Mouse (Mus musculus): ENCODE data around the gene Hoga1. TPM values are rescaled to one million over a fixed set of nuclear protein-coding genes. Genes with fewer than 3 reads are reported as not detected.

Hoga1 gene
- polyA plus RNA-seq, 1 experiment from 2014 or later: 1.3 TPM

- no peaks in the 10 kb centered on the region for H3K4me1 ChIP-seq (ENCODE audit: control insufficient read depth, insufficient read depth, low read length)
- H3K27me3 ChIP-seq (ENCODE audit: control insufficient read depth, insufficient read depth, low read length): no peaks in the 10 kb centered on the region
- H3K27ac ChIP-seq (replicated peaks; ENCODE audit: low read depth, low read length): no peak overlapping the region
- no peak overlapping the region for H3K4me2 ChIP-seq (ENCODE audit: low read length)
- ATAC-seq (ENCODE audit: low FRiP score, low TSS enrichment) (no peak), DNase-seq (no peak)
- H3K4me3 ChIP-seq (replicated peaks; ENCODE audit: low read depth, low read length): no peak overlapping the region
- no peaks in the 10 kb centered on the region for H3K36me3 ChIP-seq (ENCODE audit: control insufficient read depth, insufficient read depth, low read length)
- WGBS: 81% methylated on average over 8 of the region's 8 CpGs
- H3K9me3 ChIP-seq (ENCODE audit: control insufficient read depth, low read length): no peaks in the 10 kb centered on the region
- no peak overlapping the region for H3K9ac ChIP-seq (replicated peaks; ENCODE audit: low read length)
These were observed 27.8 kb upstream of the Hoga1 start for GRCm38 (mm10) chr19:42017399-42018247.

DNA sequence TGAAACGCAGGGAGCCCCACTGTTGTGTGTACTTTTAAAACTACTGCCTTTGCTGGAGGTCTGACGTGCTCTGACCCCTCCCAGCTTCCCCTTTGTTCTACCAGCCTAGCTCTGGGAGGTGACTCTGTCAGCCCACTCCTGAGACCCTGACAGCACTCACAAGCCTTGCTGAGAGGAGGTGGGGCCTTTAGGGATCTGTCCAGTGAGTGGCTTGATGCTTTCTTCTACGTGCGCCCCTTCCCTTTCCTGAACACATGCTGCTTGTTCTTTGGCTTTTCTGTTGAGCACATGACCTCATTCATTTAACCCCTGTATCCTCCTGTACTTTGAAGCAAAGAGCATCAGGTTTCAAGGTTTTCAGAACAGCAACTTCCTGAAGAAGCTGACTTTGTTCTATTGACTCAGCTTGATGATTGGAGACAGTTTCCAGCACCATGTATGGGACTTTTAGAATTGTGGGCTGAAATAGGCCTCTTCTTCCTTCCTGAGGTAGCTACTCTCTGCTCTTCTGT, 26.3 kb upstream of the Hoga1 start:
- H3K4me2 ChIP-seq (ENCODE audit: low read length): no peak overlapping the region
- H3K4me1 ChIP-seq (ENCODE audit: control insufficient read depth, insufficient read depth, low read length): no peaks in the 10 kb centered on the region
- H3K36me3 ChIP-seq (ENCODE audit: control insufficient read depth, insufficient read depth, low read length): no peaks in the 10 kb centered on the region
- no peaks in the 10 kb centered on the region for H3K9me3 ChIP-seq (ENCODE audit: control insufficient read depth, low read length)
- DNase-seq (no peak), ATAC-seq (ENCODE audit: low FRiP score, low TSS enrichment) (no peak)
- no peak overlapping the region for H3K27ac ChIP-seq (replicated peaks; ENCODE audit: low read depth, low read length)
- H3K4me3 ChIP-seq (replicated peaks; ENCODE audit: low read depth, low read length): no peak overlapping the region
- no peak overlapping the region for H3K9ac ChIP-seq (replicated peaks; ENCODE audit: low read length)
- no peaks in the 10 kb centered on the region for H3K27me3 ChIP-seq (ENCODE audit: control insufficient read depth, insufficient read depth, low read length)
- whole genome bisulfite sequencing: 37% methylated on average over 4 of the region's 4 CpGs

GRCm38 (mm10) chr19:42021681-42022541, 23.5 kb upstream of the Hoga1 start:
- H3K27me3 ChIP-seq (ENCODE audit: control insufficient read depth, insufficient read depth, low read length): no peaks in the 10 kb centered on the region
- ATAC-seq (ENCODE audit: low FRiP score, low TSS enrichment): no peak
- no peaks in the 10 kb centered on the region for H3K4me1 ChIP-seq (ENCODE audit: control insufficient read depth, insufficient read depth, low read length)
- no peaks in the 10 kb centered on the region for H3K36me3 ChIP-seq (ENCODE audit: control insufficient read depth, insufficient read depth, low read length)
- H3K9ac ChIP-seq (replicated peaks; ENCODE audit: low read length): no peak overlapping the region
- no peak overlapping the region for H3K4me2 ChIP-seq (ENCODE audit: low read length)
- H3K27ac ChIP-seq (replicated peaks; ENCODE audit: low read depth, low read length): no peak overlapping the region
- no peak overlapping the region for H3K4me3 ChIP-seq (replicated peaks; ENCODE audit: low read depth, low read length)
- WGBS: 50% methylated on average over 10 of the region's 10 CpGs
- DNase-seq: no peak
- no peaks in the 10 kb centered on the region for H3K9me3 ChIP-seq (ENCODE audit: control insufficient read depth, low read length)

- no peak overlapping the region for H3K4me2 ChIP-seq (ENCODE audit: low read length)
These were observed 22.9 kb upstream of the Hoga1 start for GRCm38 (mm10) chr19:42022542-42022848.

GRCm38 (mm10) chr19:42026158-42026557, 19.3 kb upstream of the Hoga1 start:
- Histone ChIP-seq H3K27me3 (ENCODE audit: control insufficient read depth, insufficient read depth, low read length) (no peaks in the 10 kb centered on the region), H3K9ac (replicated peaks; ENCODE audit: low read length) (no peak overlapping the region), H3K4me1 (ENCODE audit: control insufficient read depth, insufficient read depth, low read length) (no peaks in the 10 kb centered on the region), H3K9me3 (ENCODE audit: control insufficient read depth, low read length) (no peaks in the 10 kb centered on the region), H3K36me3 (ENCODE audit: control insufficient read depth, insufficient read depth, low read length) (no peaks in the 10 kb centered on the region), H3K27ac (replicated peaks; ENCODE audit: low read depth, low read length) (no peak overlapping the region), H3K4me2 (ENCODE audit: low read length) (no peak overlapping the region), H3K4me3 (replicated peaks; ENCODE audit: low read depth, low read length) (no peak overlapping the region)
- 7% methylated on average over 5 of the region's 5 CpGs for WGBS
- DNase-seq (peak; percentile 87), ATAC-seq (ENCODE audit: low FRiP score, low TSS enrichment) (peak; percentile 14; the same call in 1 of the 2 replicates)

More at GRCm38 (mm10) chr19:42022542-42022848, 22.9 kb upstream of the Hoga1 start:
- Histone ChIP-seq H3K4me1 (ENCODE audit: control insufficient read depth, insufficient read depth, low read length) (no peaks in the 10 kb centered on the region), H3K9me3 (ENCODE audit: control insufficient read depth, low read length) (no peaks in the 10 kb centered on the region), H3K9ac (replicated peaks; ENCODE audit: low read length) (no peak overlapping the region), H3K27ac (replicated peaks; ENCODE audit: low read depth, low read length) (no peak overlapping the region), H3K4me3 (replicated peaks; ENCODE audit: low read depth, low read length) (no peak overlapping the region), H3K36me3 (ENCODE audit: control insufficient read depth, insufficient read depth, low read length) (no peaks in the 10 kb centered on the region), H3K27me3 (ENCODE audit: control insufficient read depth, insufficient read depth, low read length) (no peaks in the 10 kb centered on the region)
- ATAC-seq (ENCODE audit: low FRiP score, low TSS enrichment) (no peak), DNase-seq (no peak)
- WGBS: 73% methylated on average over 2 of the region's 2 CpGs

DNA sequence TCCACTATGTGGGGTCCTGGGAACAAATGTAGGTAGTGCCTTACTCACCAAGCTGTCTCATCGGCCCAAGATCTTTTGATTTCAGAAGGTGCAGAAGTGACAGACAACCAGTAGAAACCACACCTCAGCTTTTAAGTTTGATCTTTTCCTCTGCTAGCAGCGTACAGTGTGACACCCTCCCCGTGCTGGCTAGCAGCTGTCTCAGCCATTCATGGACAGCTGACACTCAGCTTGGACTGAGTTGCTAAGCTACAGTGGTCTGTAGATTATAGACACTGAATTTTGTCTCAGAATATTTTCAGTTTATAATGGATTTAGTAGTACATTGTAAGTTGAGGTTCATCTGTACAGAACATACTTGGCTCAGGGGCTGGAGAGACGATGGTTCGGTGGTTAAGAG, 14.3 kb upstream of the Hoga1 start:
- no peak overlapping the region for H3K9ac ChIP-seq (replicated peaks; ENCODE audit: low read length)
- 88% methylated on average over 5 of the region's 5 CpGs for WGBS
- no peaks in the 10 kb centered on the region for H3K4me1 ChIP-seq (ENCODE audit: control insufficient read depth, insufficient read depth, low read length)
- no peaks in the 10 kb centered on the region for H3K9me3 ChIP-seq (ENCODE audit: control insufficient read depth, low read length)
- no peak overlapping the region for H3K27ac ChIP-seq (replicated peaks; ENCODE audit: low read depth, low read length)
- no peaks in the 10 kb centered on the region for H3K27me3 ChIP-seq (ENCODE audit: control insufficient read depth, insufficient read depth, low read length)
- H3K36me3 ChIP-seq (ENCODE audit: control insufficient read depth, insufficient read depth, low read length): no peaks in the 10 kb centered on the region
- ATAC-seq (ENCODE audit: low FRiP score, low TSS enrichment): no peak
- no peak overlapping the region for H3K4me2 ChIP-seq (ENCODE audit: low read length)
- no peak overlapping the region for H3K4me3 ChIP-seq (replicated peaks; ENCODE audit: low read depth, low read length)
- no peak for DNase-seq

GRCm38 (mm10) chr19:42033611-42034010, 11.8 kb upstream of the Hoga1 start:
- no peaks in the 10 kb centered on the region for H3K9me3 ChIP-seq (ENCODE audit: control insufficient read depth, low read length)
- ATAC-seq (ENCODE audit: low FRiP score, low TSS enrichment): no peak
- WGBS: 81% methylated on average over 14 of the region's 14 CpGs
- H3K9ac ChIP-seq (replicated peaks; ENCODE audit: low read length): no peak overlapping the region
- H3K4me2 ChIP-seq (ENCODE audit: low read length): no peak overlapping the region
- H3K36me3 ChIP-seq (ENCODE audit: control insufficient read depth, insufficient read depth, low read length): no peaks in the 10 kb centered on the region
- no peak overlapping the region for H3K4me3 ChIP-seq (replicated peaks; ENCODE audit: low read depth, low read length)
- H3K4me1 ChIP-seq (ENCODE audit: control insufficient read depth, insufficient read depth, low read length): no peaks in the 10 kb centered on the region
- H3K27ac ChIP-seq (replicated peaks; ENCODE audit: low read depth, low read length): no peak overlapping the region
- no peak for DNase-seq
- no peaks in the 10 kb centered on the region for H3K27me3 ChIP-seq (ENCODE audit: control insufficient read depth, insufficient read depth, low read length)

- no peaks in the 10 kb centered on the region for H3K36me3 ChIP-seq (ENCODE audit: control insufficient read depth, insufficient read depth, low read length)
- no peaks in the 10 kb centered on the region for H3K4me1 ChIP-seq (ENCODE audit: control insufficient read depth, insufficient read depth, low read length)
- H3K27ac ChIP-seq (replicated peaks; ENCODE audit: low read depth, low read length): no peak overlapping the region
- H3K4me2 ChIP-seq (ENCODE audit: low read length): no peak overlapping the region
- no peak for DNase-seq
- no peak for ATAC-seq (ENCODE audit: low FRiP score, low TSS enrichment)
- no peak overlapping the region for H3K9ac ChIP-seq (replicated peaks; ENCODE audit: low read length)
- no peaks in the 10 kb centered on the region for H3K27me3 ChIP-seq (ENCODE audit: control insufficient read depth, insufficient read depth, low read length)
- H3K9me3 ChIP-seq (ENCODE audit: control insufficient read depth, low read length): no peaks in the 10 kb centered on the region
- 84% methylated on average over 9 of the region's 9 CpGs for WGBS
- no peak overlapping the region for H3K4me3 ChIP-seq (replicated peaks; ENCODE audit: low read depth, low read length)
These were observed 11.1 kb upstream of the Hoga1 start for GRCm38 (mm10) chr19:42034146-42034775.

Data from midbrain, embryonic 14.5 days (tissue).